Mouse (Mus musculus) forebrain, embryonic 11.5 days (tissue): ENCODE results near the gene Umod. TPM values are rescaled to one million over a fixed set of nuclear protein-coding genes. Genes with fewer than 3 reads are reported as not detected.

Experiments used
- ATAC-seq: fragments of 200-750 bp; cut with Nextera tagmentation; replicated peaks from 2 replicates; pipeline ENCODE4 v1.8.0; 2017; ENCODE audit warnings: moderate TSS enrichment; ENCODE audit not compliant: low FRiP score
- DNase-seq: peaks from one replicate; pipeline ENCODE4 v3.0.0-alpha.2; 2017; ENCODE audit warnings: low spot score
- H3K27ac ChIP-seq: fragments of 300-500 bp; sonication (generic); 2 replicates; pipeline ENCODE4 v1.5.1; 2014; ENCODE audit warnings: low read depth, low read length
- H3K27me3 ChIP-seq: fragments of 300-500 bp; sonication (generic); 2 replicates; pipeline ENCODE4 v1.6.1; 2014; ENCODE audit warnings: mild to moderate bottlenecking, low read length, mixed read lengths; ENCODE audit not compliant: control insufficient read depth, insufficient read depth
- H3K36me3 ChIP-seq: fragments of 300-500 bp; sonication (generic); 2 replicates; pipeline ENCODE4 v1.6.1; 2014; ENCODE audit warnings: mild to moderate bottlenecking, low read length, moderate library complexity, mixed read lengths; ENCODE audit not compliant: control insufficient read depth, insufficient read depth
- H3K4me1 ChIP-seq: fragments of 300-500 bp; sonication (generic); replicated peaks from 2 replicates; pipeline ENCODE4 v1.6.1; 2014; ENCODE audit warnings: low read length, mixed read lengths; ENCODE audit not compliant: control insufficient read depth, insufficient read depth
- H3K4me2 ChIP-seq: fragments of 300-500 bp; sonication (generic); 2 replicates; pipeline ENCODE4 v1.6.1; 2014; ENCODE audit warnings: low read depth, mild to moderate bottlenecking, low read length, moderate library complexity, mixed read lengths; ENCODE audit not compliant: severe bottlenecking
- H3K4me3 ChIP-seq: fragments of 300-500 bp; sonication (generic); 2 replicates; pipeline ENCODE4 v1.5.1; 2014; ENCODE audit warnings: low read depth, low read length
- H3K9ac ChIP-seq: fragments of 300-500 bp; sonication (generic); 2 replicates; pipeline ENCODE4 v1.6.1; 2014; ENCODE audit warnings: low read length
- H3K9me3 ChIP-seq: fragments of 300-500 bp; sonication (generic); 2 replicates; pipeline ENCODE4 v1.6.1; 2016; ENCODE audit warnings: low read length, mixed read lengths; ENCODE audit not compliant: control insufficient read depth
- WGBS: fragments of 180-500 bp; shearing (Covaris S2); extraction: QIAGEN DNeasy Blood & Tissue Kit; methylation state at CpG from one replicate; pipeline ENCODE4 v1.1.7; 2014; 5-methylcytosine and 5-hydroxymethylcytosine counted together
- polyA plus RNA-seq: library from polyadenylated mRNA; unstranded; fragments of >200 nt; fragmentation: Nextera tagmentation; extraction: Ambion mirVana; gene quantifications from 2 replicates; pipeline ENCODE4 v1.2.1, GENCODE M21; 2014

The Umod gene
- polyA plus RNA-seq, 1 experiment from 2014 or later = not detected

GRCm38 (mm10) chr7:119484154-119484553, 5.1 kb upstream of the Umod start:
- DNase-seq = no peak
- no peak overlapping the region for H3K4me2 ChIP-seq
- 87% methylated on average over 4 of the region's 4 CpGs for WGBS
- H3K36me3 ChIP-seq = no peaks in the 10 kb centered on the region
- no peaks in the 10 kb centered on the region for H3K4me1 ChIP-seq
- no peak overlapping the region for H3K9ac ChIP-seq
- H3K4me3 ChIP-seq = no peak overlapping the region
- H3K27ac ChIP-seq = no peak overlapping the region
- H3K9me3 ChIP-seq = no peaks in the 10 kb centered on the region
- H3K27me3 ChIP-seq = no peaks in the 10 kb centered on the region
- ATAC-seq = no peak

- no peaks in the 10 kb centered on the region for H3K36me3 ChIP-seq
- no peak overlapping the region for H3K9ac ChIP-seq
- no peaks in the 10 kb centered on the region for H3K27me3 ChIP-seq
- no peak overlapping the region for H3K4me2 ChIP-seq
- H3K4me3 ChIP-seq = no peak overlapping the region
- WGBS = 80% methylated on average over 33 of the region's 33 CpGs
- DNase-seq = no peak
- no peaks in the 10 kb centered on the region for H3K9me3 ChIP-seq
- H3K4me1 ChIP-seq = no peaks in the 10 kb centered on the region
- H3K27ac ChIP-seq = no peak overlapping the region
- ATAC-seq = no peak
Observed at GRCm38 (mm10) chr7:119476500-119477389, 2.3 kb downstream of the Umod start.

GRCm38 (mm10) chr7:119459185-119459584, 19.9 kb downstream of the Umod start, which contains the start of gene Gp2:
Gp2 (minus strand) TSS chr7:119459285.
- Histone ChIP-seq H3K27me3 (no peaks in the 10 kb centered on the region), H3K36me3 (no peaks in the 10 kb centered on the region), H3K27ac (no peak within 1 kb of the TSS), H3K4me2 (no peak within 1 kb of the TSS), H3K4me1 (no peaks in the 10 kb centered on the region), H3K4me3 (no peak within 1 kb of the TSS), H3K9ac (no peak within 1 kb of the TSS), H3K9me3 (no peaks in the 10 kb centered on the region)
- 88% methylated on average over 6 of the region's 6 CpGs for WGBS
- DNase-seq (no peak), ATAC-seq (no peak)

- ATAC-seq = no peak
Observed at GRCm38 (mm10) chr7:119454192-119454591, 24.9 kb downstream of the Umod start.

GRCm38 (mm10) chr7:119443849-119444248, 35.2 kb downstream of the Umod start:
- no peaks in the 10 kb centered on the region for H3K4me1 ChIP-seq
- H3K27ac ChIP-seq = no peak overlapping the region
- no peaks in the 10 kb centered on the region for H3K36me3 ChIP-seq
- no peak overlapping the region for H3K4me2 ChIP-seq
- H3K4me3 ChIP-seq = no peak overlapping the region
- no peaks in the 10 kb centered on the region for H3K9me3 ChIP-seq
- no peaks in the 10 kb centered on the region for H3K27me3 ChIP-seq
- DNase-seq = no peak
- no peak for ATAC-seq
- H3K9ac ChIP-seq = no peak overlapping the region
- 70% methylated on average over 4 of the region's 4 CpGs for WGBS

More at GRCm38 (mm10) chr7:119454192-119454591, 24.9 kb downstream of the Umod start:
- Histone ChIP-seq H3K4me3 (no peak overlapping the region), H3K9me3 (no peaks in the 10 kb centered on the region), H3K4me2 (no peak overlapping the region), H3K4me1 (no peaks in the 10 kb centered on the region), H3K36me3 (no peaks in the 10 kb centered on the region), H3K27me3 (no peaks in the 10 kb centered on the region), H3K27ac (no peak overlapping the region), H3K9ac (no peak overlapping the region)
- WGBS = 76% methylated on average over 7 of the region's 7 CpGs
- no peak for DNase-seq

GRCm38 (mm10) chr7:119441938-119442337, 37.1 kb downstream of the Umod start:
- Histone ChIP-seq H3K9ac (no peak overlapping the region), H3K27ac (no peak overlapping the region), H3K27me3 (no peaks in the 10 kb centered on the region), H3K4me2 (no peak overlapping the region), H3K36me3 (no peaks in the 10 kb centered on the region), H3K9me3 (no peaks in the 10 kb centered on the region), H3K4me1 (no peaks in the 10 kb centered on the region), H3K4me3 (no peak overlapping the region)
- no peak for DNase-seq
- ATAC-seq = no peak
- WGBS = 76% methylated on average over 1 of the region's 1 CpGs

GRCm38 (mm10) chr7:119427180-119427616, 51.9 kb downstream of the Umod start:
- no peaks in the 10 kb centered on the region for H3K4me1 ChIP-seq
- no peak overlapping the region for H3K27ac ChIP-seq
- no peaks in the 10 kb centered on the region for H3K27me3 ChIP-seq
- no peak overlapping the region for H3K9ac ChIP-seq
- no peak overlapping the region for H3K4me3 ChIP-seq
- 15% methylated on average over 6 of the region's 6 CpGs for WGBS
- H3K9me3 ChIP-seq = no peaks in the 10 kb centered on the region
- no peak overlapping the region for H3K4me2 ChIP-seq
- peak; percentile 73 for DNase-seq
- H3K36me3 ChIP-seq = no peaks in the 10 kb centered on the region
- peak; percentile 77; the same call in 1 of the 2 replicates for ATAC-seq

- no peaks in the 10 kb centered on the region for H3K9me3 ChIP-seq
- H3K27ac ChIP-seq = no peak overlapping the region
- DNase-seq (no peak), ATAC-seq (0 out of 2 replicates have a peak, but pooled peaks have one; percentile 39)
- WGBS = 11% methylated on average over 2 of the region's 2 CpGs
- no peak overlapping the region for H3K4me2 ChIP-seq
- no peak overlapping the region for H3K9ac ChIP-seq
- H3K36me3 ChIP-seq = no peaks in the 10 kb centered on the region
- H3K4me1 ChIP-seq = no peaks in the 10 kb centered on the region
- no peaks in the 10 kb centered on the region for H3K27me3 ChIP-seq
- H3K4me3 ChIP-seq = no peak overlapping the region
Observed at GRCm38 (mm10) chr7:119420730-119421129, 58.4 kb downstream of the Umod start.

GRCm38 (mm10) chr7:119418523-119418922, 60.6 kb downstream of the Umod start:
- no peak for ATAC-seq

More at GRCm38 (mm10) chr7:119418523-119418922, 60.6 kb downstream of the Umod start:
- no peaks in the 10 kb centered on the region for H3K4me1 ChIP-seq
- no peak overlapping the region for H3K9ac ChIP-seq
- no peak overlapping the region for H3K27ac ChIP-seq
- WGBS = 94% methylated on average over 1 of the region's 1 CpGs
- no peak for DNase-seq
- no peaks in the 10 kb centered on the region for H3K36me3 ChIP-seq
- no peaks in the 10 kb centered on the region for H3K27me3 ChIP-seq
- H3K4me3 ChIP-seq = no peak overlapping the region
- H3K4me2 ChIP-seq = no peak overlapping the region
- H3K9me3 ChIP-seq = no peaks in the 10 kb centered on the region
